Mouse (Mus musculus): Measurements from ENCODE around the gene Gm40460. TPM values are rescaled to one million over a fixed set of nuclear protein-coding genes. Genes with fewer than 3 reads are reported as not detected.
"Not testable (repeated sequence)": the region's sequence is repeated elsewhere in the genome, so short reads cannot be mapped to it uniquely, and the experiment has no call there.

The Gm40460 gene
- not detected in 2 replicates for polyA plus RNA-seq (2014; fragmentation: Nextera tagmentation; extraction: Ambion mirVana)

- Histone ChIP-seq H3K9ac (ENCODE audit: low read length) (no peak within 1 kb of the TSS), H3K36me3 (ENCODE audit: control insufficient read depth, insufficient read depth, low read length) (no peaks in the 10 kb centered on the region), H3K9me3 (ENCODE audit: control insufficient read depth, low read length) (no peaks in the 10 kb centered on the region), H3K4me1 (ENCODE audit: control insufficient read depth, insufficient read depth, low read length) (no peaks in the 10 kb centered on the region), H3K4me3 (ENCODE audit: low read depth, low read length) (no peak within 1 kb of the TSS), H3K27me3 (ENCODE audit: control insufficient read depth, insufficient read depth, low read length) (no peaks in the 10 kb centered on the region), H3K27ac (ENCODE audit: low read depth, low read length) (no peak within 1 kb of the TSS), H3K4me2 (no peak within 1 kb of the TSS)
- DNase-seq (ENCODE audit: low spot score, missing footprints) (no peak), ATAC-seq (ENCODE audit: low FRiP score) (no peak)
- 53% methylated on average over 2 of the region's 2 CpGs for WGBS
These were observed at the start of gene Gm40460 for GRCm38 (mm10) chr7:142240978-142241377. TSS of gene Gm40460 (minus strand) at chr7:142241078.

GRCm38 (mm10) chr7:142285910-142286612 lies 45.2 kb upstream of the Gm40460 start:
- H3K9me3 ChIP-seq (ENCODE audit: control insufficient read depth, low read length); H3K4me2 ChIP-seq; ATAC-seq (ENCODE audit: low FRiP score); H3K4me1 ChIP-seq (ENCODE audit: control insufficient read depth, insufficient read depth, low read length); H3K27me3 ChIP-seq (ENCODE audit: control insufficient read depth, insufficient read depth, low read length); H3K27ac ChIP-seq (ENCODE audit: low read depth, low read length); H3K9ac ChIP-seq (ENCODE audit: low read length); H3K36me3 ChIP-seq (ENCODE audit: control insufficient read depth, insufficient read depth, low read length); DNase-seq (ENCODE audit: low spot score, missing footprints); H3K4me3 ChIP-seq (ENCODE audit: low read depth, low read length): not testable (repeated sequence)
- 77% methylated on average over 9 of the region's 9 CpGs for whole genome bisulfite sequencing

DNA sequence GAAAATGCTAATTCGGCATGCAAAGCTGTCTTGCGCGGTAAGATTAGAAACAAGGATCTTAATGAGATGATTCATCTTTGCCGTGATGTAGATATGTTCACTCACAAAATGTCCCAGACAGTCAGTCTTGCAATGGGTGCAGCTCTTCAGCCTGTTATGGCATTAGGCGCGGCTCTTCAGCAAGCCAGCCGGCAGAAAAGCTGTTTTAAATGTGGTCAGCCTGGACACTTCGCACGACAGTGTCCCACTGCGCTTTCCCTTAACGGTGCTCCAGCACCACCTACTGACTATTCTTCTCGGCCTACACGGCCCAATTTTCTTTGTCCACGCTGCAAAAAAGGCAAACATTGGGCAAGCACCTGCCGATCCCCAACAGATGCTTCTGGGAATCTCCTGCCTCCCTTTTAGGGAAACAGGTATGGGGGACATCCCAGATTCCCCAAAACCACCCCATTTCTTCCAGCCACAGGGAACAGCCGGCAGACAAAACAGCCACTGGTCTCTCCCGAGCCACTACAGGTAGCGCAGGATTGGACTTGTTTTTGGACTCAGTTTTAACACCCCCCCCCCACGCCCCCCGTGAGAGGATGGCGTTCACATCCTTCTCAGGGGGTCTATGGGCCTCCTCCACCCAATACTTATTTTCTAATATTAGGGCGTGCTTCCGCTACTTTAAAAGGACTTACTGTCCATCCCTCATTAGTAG lies 44.4 kb upstream of the Gm40460 start:
- Histone ChIP-seq H3K4me2 (peak overlapping the region; percentile 76), H3K9me3 (ENCODE audit: control insufficient read depth, low read length) (no peaks in the 10 kb centered on the region), H3K27ac (ENCODE audit: low read depth, low read length) (no peak overlapping the region), H3K4me1 (ENCODE audit: control insufficient read depth, insufficient read depth, low read length) (no peaks in the 10 kb centered on the region), H3K36me3 (ENCODE audit: control insufficient read depth, insufficient read depth, low read length) (no peaks in the 10 kb centered on the region), H3K9ac (ENCODE audit: low read length) (peak overlapping the region; percentile 52), H3K4me3 (ENCODE audit: low read depth, low read length) (peak overlapping the region; percentile 40), H3K27me3 (ENCODE audit: control insufficient read depth, insufficient read depth, low read length) (no peaks in the 10 kb centered on the region; the same call in 1 of the 2 replicates)
- WGBS = 25% methylated on average over 23 of the region's 23 CpGs
- DNase-seq (ENCODE audit: low spot score, missing footprints) (no peak), ATAC-seq (ENCODE audit: low FRiP score) (peak; percentile 81)

GRCm38 (mm10) chr7:142284615-142285080 lies 43.8 kb upstream of the Gm40460 start:
- DNase-seq (ENCODE audit: low spot score, missing footprints) (peak; percentile 100), ATAC-seq (ENCODE audit: low FRiP score) (peak; percentile 84)
- H3K4me2 ChIP-seq = peak overlapping the region; percentile 76
- peak overlapping the region; percentile 73 for H3K9ac ChIP-seq (ENCODE audit: low read length)
- no peaks in the 10 kb centered on the region for H3K4me1 ChIP-seq (ENCODE audit: control insufficient read depth, insufficient read depth, low read length)
- H3K27ac ChIP-seq (ENCODE audit: low read depth, low read length) = peak overlapping the region; percentile 35; the same call in 1 of the 2 replicates
- WGBS = under 1% methylated on average over 19 of the region's 19 CpGs
- H3K27me3 ChIP-seq (ENCODE audit: control insufficient read depth, insufficient read depth, low read length) = no peaks in the 10 kb centered on the region; the same call in 1 of the 2 replicates
- no peaks in the 10 kb centered on the region for H3K36me3 ChIP-seq (ENCODE audit: control insufficient read depth, insufficient read depth, low read length)
- H3K4me3 ChIP-seq (ENCODE audit: low read depth, low read length) = peak overlapping the region; percentile 40
- H3K9me3 ChIP-seq (ENCODE audit: control insufficient read depth, low read length) = no peaks in the 10 kb centered on the region

DNA sequence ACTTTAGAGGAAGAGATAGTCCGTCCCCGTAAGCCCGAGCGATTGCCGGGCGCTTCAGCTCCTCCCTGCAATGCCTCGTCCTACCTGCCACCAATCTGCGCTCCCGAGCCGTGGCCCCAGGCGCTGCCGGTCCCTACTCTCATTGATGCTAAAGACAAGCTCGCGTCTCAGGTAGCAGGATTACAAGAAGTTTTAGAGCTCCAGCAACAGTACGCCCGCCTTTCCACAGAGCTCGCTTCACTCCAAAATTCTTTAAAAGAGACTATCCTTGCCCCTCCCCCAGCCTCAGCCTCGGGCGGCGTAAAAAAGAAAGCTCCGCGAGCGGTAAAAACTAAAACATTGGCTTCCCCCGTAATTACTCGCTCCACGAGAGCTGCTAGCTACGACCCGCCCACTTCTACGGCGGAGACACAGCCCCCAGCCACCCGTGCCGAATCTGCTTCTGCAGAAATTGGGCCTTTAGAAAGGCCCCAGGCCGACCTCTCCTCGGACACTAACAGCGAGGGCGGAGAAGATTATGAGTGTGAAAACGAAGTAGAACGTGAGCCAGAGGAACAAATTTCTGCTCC lies 43.2 kb upstream of the Gm40460 start:
- Histone ChIP-seq H3K4me2 (peak overlapping the region; percentile 76), H3K9ac (ENCODE audit: low read length) (peak overlapping the region; percentile 73), H3K9me3 (ENCODE audit: control insufficient read depth, low read length) (no peaks in the 10 kb centered on the region), H3K27ac (ENCODE audit: low read depth, low read length) (peak overlapping the region; percentile 35; the same call in 1 of the 2 replicates), H3K27me3 (ENCODE audit: control insufficient read depth, insufficient read depth, low read length) (no peaks in the 10 kb centered on the region; the same call in 1 of the 2 replicates), H3K4me3 (ENCODE audit: low read depth, low read length) (peak overlapping the region; percentile 40), H3K36me3 (ENCODE audit: control insufficient read depth, insufficient read depth, low read length) (no peaks in the 10 kb centered on the region), H3K4me1 (ENCODE audit: control insufficient read depth, insufficient read depth, low read length) (no peaks in the 10 kb centered on the region)
- peak; percentile 76 for ATAC-seq (ENCODE audit: low FRiP score)
- DNase-seq (ENCODE audit: low spot score, missing footprints) = peak; percentile 96
- WGBS = under 1% methylated on average over 38 of the region's 38 CpGs

DNA sequence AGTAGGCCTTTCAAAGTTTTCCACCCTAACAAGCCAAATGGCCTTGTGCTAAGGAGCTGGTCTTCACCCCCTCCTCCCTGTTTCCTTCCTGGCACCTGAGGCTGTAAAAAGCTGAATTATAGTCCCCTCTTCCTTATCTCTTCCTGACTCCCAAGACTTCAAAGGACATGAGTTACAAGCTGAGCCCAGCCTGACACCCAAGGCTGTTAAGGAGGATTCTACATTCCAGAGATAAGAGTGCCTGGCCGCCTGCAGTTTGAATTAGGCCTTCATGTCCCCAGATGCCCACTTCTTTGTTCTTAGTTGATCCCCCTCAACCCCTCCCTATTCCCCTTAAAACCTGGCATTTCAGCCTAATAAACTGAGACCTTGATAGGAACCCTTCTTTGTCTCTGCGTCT lies 42.0 kb upstream of the Gm40460 start:
- not testable (repeated sequence) for H3K9me3 ChIP-seq (ENCODE audit: control insufficient read depth, low read length); H3K36me3 ChIP-seq (ENCODE audit: control insufficient read depth, insufficient read depth, low read length); H3K4me3 ChIP-seq (ENCODE audit: low read depth, low read length); H3K27me3 ChIP-seq (ENCODE audit: control insufficient read depth, insufficient read depth, low read length); ATAC-seq (ENCODE audit: low FRiP score); H3K27ac ChIP-seq (ENCODE audit: low read depth, low read length); H3K4me1 ChIP-seq (ENCODE audit: control insufficient read depth, insufficient read depth, low read length); DNase-seq (ENCODE audit: low spot score, missing footprints); H3K9ac ChIP-seq (ENCODE audit: low read length); H3K4me2 ChIP-seq
- WGBS = 7% methylated on average over 2 of the region's 2 CpGs

GRCm38 (mm10) chr7:142279291-142279690 lies 38.4 kb upstream of the Gm40460 start:
- not testable (repeated sequence) for H3K4me1 ChIP-seq (ENCODE audit: control insufficient read depth, insufficient read depth, low read length); ATAC-seq (ENCODE audit: low FRiP score); H3K27ac ChIP-seq (ENCODE audit: low read depth, low read length); H3K9me3 ChIP-seq (ENCODE audit: control insufficient read depth, low read length); H3K36me3 ChIP-seq (ENCODE audit: control insufficient read depth, insufficient read depth, low read length); DNase-seq (ENCODE audit: low spot score, missing footprints); H3K4me2 ChIP-seq; H3K9ac ChIP-seq (ENCODE audit: low read length); H3K4me3 ChIP-seq (ENCODE audit: low read depth, low read length); H3K27me3 ChIP-seq (ENCODE audit: control insufficient read depth, insufficient read depth, low read length)
- WGBS = 62% methylated on average over 1 of the region's 1 CpGs

DNA sequence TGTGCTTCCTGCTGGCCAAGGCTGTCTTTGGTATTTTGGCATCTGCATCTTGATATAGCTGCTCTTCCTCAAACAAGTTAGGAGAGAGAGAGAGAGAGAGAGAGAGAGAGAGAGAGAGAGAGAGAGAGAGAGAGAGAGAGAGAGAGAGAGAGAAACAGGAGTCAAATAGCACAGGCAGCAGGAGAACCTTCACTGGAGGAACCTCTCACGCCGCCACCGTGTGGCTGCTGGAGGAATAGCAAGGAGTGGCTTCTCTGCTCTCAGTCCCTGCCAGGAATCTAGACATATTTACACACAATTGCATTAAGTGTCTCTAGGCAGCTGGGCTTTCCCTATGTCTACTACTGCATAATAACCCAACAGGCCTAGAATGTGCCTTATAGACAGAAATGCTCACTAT lies 37.3 kb upstream of the Gm40460 start:
- not testable (repeated sequence) for H3K9ac ChIP-seq (ENCODE audit: low read length); H3K27me3 ChIP-seq (ENCODE audit: control insufficient read depth, insufficient read depth, low read length); H3K36me3 ChIP-seq (ENCODE audit: control insufficient read depth, insufficient read depth, low read length); H3K4me2 ChIP-seq; H3K27ac ChIP-seq (ENCODE audit: low read depth, low read length); ATAC-seq (ENCODE audit: low FRiP score); H3K4me3 ChIP-seq (ENCODE audit: low read depth, low read length); H3K9me3 ChIP-seq (ENCODE audit: control insufficient read depth, low read length); H3K4me1 ChIP-seq (ENCODE audit: control insufficient read depth, insufficient read depth, low read length)
- peak; percentile 92 for DNase-seq (ENCODE audit: low spot score, missing footprints)
- 0% methylated on average over 3 of the region's 3 CpGs for WGBS

DNA sequence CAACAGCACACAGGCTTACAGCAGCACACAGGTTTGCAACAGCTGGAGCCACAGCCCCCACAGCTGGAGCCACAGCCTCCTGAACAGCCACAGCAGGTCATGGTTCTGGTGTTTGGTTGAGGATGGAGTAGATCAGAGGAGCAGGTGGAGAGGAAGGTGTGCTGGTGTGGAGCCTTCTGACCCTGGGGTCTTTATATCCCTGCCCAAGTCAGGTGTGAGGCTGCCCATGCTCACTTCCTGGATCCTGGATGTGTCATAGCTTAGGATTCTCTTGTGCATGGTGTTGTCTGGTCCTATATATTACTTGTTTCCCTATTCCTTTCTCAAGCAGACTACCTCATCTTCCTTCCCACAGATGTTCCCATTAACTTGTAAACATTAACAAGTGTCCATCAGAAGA lies 33.4 kb upstream of the Gm40460 start, which contains the start of gene Gm4559:
TSS of gene Gm4559 (minus strand) at position 101 of the 400 bp plus-strand sequence.
- H3K9me3 ChIP-seq (ENCODE audit: control insufficient read depth, low read length); H3K4me1 ChIP-seq (ENCODE audit: control insufficient read depth, insufficient read depth, low read length); ATAC-seq (ENCODE audit: low FRiP score); H3K27me3 ChIP-seq (ENCODE audit: control insufficient read depth, insufficient read depth, low read length); H3K4me2 ChIP-seq; H3K9ac ChIP-seq (ENCODE audit: low read length); DNase-seq (ENCODE audit: low spot score, missing footprints); H3K36me3 ChIP-seq (ENCODE audit: control insufficient read depth, insufficient read depth, low read length); H3K4me3 ChIP-seq (ENCODE audit: low read depth, low read length); H3K27ac ChIP-seq (ENCODE audit: low read depth, low read length): not testable (repeated sequence)

Data from midbrain, embryonic 11.5 days (tissue).